Mouse (Mus musculus): ENCODE measurements around the gene Msh4. TPM values are rescaled to one million over a fixed set of nuclear protein-coding genes. Genes with fewer than 3 reads are reported as not detected.
A peak's percentile ranks its signal among the peaks of the same experiment; 100 is the strongest.

Gene Msh4
- polyA plus RNA-seq, 1 experiment from 2014 or later = 0.22 TPM

DNA sequence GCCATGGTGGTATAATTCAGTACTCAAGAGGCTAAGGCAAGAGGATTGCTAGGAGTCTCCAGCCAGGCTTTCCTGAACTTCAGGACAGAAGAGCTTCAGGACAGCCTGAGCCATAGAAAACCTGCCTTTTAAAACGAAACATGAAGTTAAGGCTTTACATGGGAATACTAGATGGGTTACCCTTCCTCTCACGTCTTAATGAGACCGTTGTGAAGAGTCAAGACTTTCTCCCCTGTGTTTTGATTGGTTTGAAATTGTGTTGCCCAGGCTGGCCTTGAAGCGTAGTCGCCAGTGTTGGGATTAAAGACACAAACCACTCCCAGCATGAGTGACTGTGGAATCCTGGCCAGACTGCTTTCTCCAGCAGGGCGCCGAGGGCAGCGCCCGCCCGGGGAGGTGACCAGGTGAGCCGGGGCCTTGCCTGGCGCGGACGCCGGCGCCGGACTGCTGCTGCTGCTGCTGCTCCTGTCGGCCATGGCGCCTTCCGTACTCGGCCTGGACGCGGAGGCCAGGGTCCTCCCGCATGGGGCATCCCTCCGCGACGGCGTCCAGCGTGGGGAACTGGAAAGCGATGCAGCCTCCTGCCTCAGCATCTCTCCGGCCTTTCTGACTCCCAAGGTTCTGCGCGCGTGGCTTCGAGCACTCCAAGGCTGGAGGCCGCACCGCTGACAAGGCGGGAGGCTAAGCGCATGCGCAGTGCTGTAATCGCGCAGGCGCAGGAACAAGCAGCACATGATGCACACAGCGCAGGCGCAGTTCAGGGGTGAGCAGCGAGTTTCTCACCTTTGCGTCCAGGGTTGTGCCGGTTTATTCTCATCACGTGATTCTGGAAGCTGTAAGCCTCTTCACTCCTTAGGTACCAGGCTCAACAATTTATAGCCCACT, 445 bp downstream of the Msh4 start:
- H3K4me2 ChIP-seq = no peak overlapping the region
- ATAC-seq (replicated peaks) = peak; percentile 25; the same call in 1 of the 2 replicates
- H3K4me3 ChIP-seq = no peak overlapping the region
- H3K9ac ChIP-seq = no peak overlapping the region
- 88% methylated on average over 49 of the region's 49 CpGs for WGBS
- no peaks in the 10 kb centered on the region for H3K27me3 ChIP-seq (replicated peaks)
- no peaks in the 10 kb centered on the region for H3K9me3 ChIP-seq
- H3K4me1 ChIP-seq = peaks cover 8% of the 10 kb centered on the region
- H3K36me3 ChIP-seq (replicated peaks) = peaks cover 48% of the 10 kb centered on the region
- no peak overlapping the region for H3K27ac ChIP-seq

GRCm38 (mm10) chr3:153904586-153904985, 1.4 kb downstream of the Msh4 start:
- no peaks in the 10 kb centered on the region for H3K9me3 ChIP-seq
- H3K4me1 ChIP-seq = peaks cover under 1% of the 10 kb centered on the region; the same call in 1 of the 2 replicates
- H3K27me3 ChIP-seq (replicated peaks) = no peaks in the 10 kb centered on the region
- H3K9ac ChIP-seq = no peak overlapping the region
- 62% methylated on average over 6 of the region's 6 CpGs for WGBS
- no peak overlapping the region for H3K27ac ChIP-seq
- peaks cover 41% of the 10 kb centered on the region for H3K36me3 ChIP-seq (replicated peaks)
- no peak overlapping the region for H3K4me2 ChIP-seq
- H3K4me3 ChIP-seq = no peak overlapping the region
- ATAC-seq (replicated peaks) = no peak; the same call in 1 of the 2 replicates

DNA sequence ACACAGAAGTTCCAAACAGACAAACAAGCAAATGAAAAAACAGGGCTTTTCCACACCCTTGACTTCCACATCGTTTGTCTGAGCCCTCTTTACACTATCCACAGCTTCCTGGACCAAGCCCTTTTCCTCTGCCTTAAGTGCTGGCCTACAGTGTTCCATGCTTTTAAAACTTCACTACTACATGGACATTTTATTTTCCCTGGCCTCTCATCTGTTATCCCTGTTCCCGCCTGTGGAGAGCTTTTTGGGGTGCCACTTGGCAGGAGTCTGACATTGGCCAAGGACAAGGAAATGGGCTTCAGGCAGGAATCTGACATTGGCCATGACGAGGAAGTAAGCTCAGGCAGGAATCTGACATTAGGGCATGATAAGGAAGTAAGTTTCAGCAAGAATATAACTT, 3.3 kb downstream of the Msh4 start:
- no peaks in the 10 kb centered on the region for H3K4me1 ChIP-seq
- no peak overlapping the region for H3K9ac ChIP-seq
- no peak overlapping the region for H3K4me2 ChIP-seq
- H3K36me3 ChIP-seq (replicated peaks) = peaks cover 22% of the 10 kb centered on the region
- no peaks in the 10 kb centered on the region for H3K27me3 ChIP-seq (replicated peaks)
- no peak overlapping the region for H3K27ac ChIP-seq
- 72% methylated on average over 3 of the region's 3 CpGs for WGBS
- no peak overlapping the region for H3K4me3 ChIP-seq
- no peak for ATAC-seq (replicated peaks)
- H3K9me3 ChIP-seq = no peaks in the 10 kb centered on the region

DNA sequence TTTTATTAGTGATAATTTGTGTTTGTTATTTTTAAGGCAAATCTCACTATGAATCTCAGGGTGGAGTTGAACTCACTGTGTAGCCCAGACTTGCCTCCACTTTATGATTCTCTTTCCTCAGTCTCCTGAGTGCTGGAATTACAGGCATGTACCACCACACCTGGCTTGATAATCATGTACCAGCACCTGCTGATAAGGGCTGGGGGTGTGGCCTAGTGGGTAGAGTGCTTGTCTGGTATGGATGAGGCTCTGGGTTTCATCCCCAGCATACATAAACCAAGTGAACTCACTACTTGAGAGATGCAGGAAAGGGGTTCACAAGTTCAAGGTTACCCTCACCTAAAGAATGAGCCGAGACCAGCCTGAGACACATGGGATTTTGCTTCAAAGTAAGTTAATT, 4.0 kb downstream of the Msh4 start:
- 79% methylated on average over 1 of the region's 1 CpGs for WGBS
- ATAC-seq (replicated peaks) = no peak
- H3K4me1 ChIP-seq = no peaks in the 10 kb centered on the region

GRCm38 (mm10) chr3:153897216-153897615, 8.7 kb downstream of the Msh4 start:
- ATAC-seq (replicated peaks) = no peak
- Histone ChIP-seq H3K4me2 (no peak overlapping the region), H3K4me3 (no peak overlapping the region), H3K27me3 (replicated peaks) (no peaks in the 10 kb centered on the region), H3K9ac (no peak overlapping the region), H3K36me3 (replicated peaks) (no peaks in the 10 kb centered on the region), H3K27ac (no peak overlapping the region), H3K4me1 (no peaks in the 10 kb centered on the region), H3K9me3 (no peaks in the 10 kb centered on the region)
- 73% methylated on average over 6 of the region's 6 CpGs for WGBS

More for the DNA sequence above, 4.0 kb downstream of the Msh4 start:
- Histone ChIP-seq H3K4me3 (no peak overlapping the region), H3K27ac (no peak overlapping the region), H3K9me3 (no peaks in the 10 kb centered on the region), H3K27me3 (replicated peaks) (no peaks in the 10 kb centered on the region), H3K4me2 (no peak overlapping the region), H3K36me3 (replicated peaks) (peaks cover 22% of the 10 kb centered on the region), H3K9ac (no peak overlapping the region)

DNA sequence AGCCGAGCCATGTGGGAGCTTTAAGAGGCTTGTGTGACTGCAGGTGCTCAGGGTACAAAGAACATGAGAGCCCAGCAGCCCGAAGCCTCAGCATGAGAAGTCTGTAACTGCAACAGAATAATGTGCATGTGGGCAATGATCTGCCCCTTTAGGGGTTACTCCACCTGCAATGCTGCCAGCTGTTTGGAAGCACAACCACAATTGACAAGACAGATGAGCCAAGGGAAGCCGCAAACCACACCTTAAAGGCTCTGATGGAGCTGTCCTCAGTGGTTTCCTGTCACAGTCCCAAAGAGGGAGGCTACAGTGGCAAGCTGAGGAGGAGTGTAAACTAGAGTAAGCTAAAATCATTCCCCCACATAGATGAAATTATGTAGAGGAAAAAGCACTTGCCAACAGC, 10.5 kb downstream of the Msh4 start:
- WGBS = 85% methylated on average over 3 of the region's 3 CpGs
- Histone ChIP-seq H3K9me3 (no peaks in the 10 kb centered on the region), H3K27ac (no peak overlapping the region), H3K4me1 (no peaks in the 10 kb centered on the region), H3K4me2 (no peak overlapping the region), H3K4me3 (no peak overlapping the region), H3K9ac (no peak overlapping the region), H3K36me3 (replicated peaks) (no peaks in the 10 kb centered on the region), H3K27me3 (replicated peaks) (no peaks in the 10 kb centered on the region)
- no peak for ATAC-seq (replicated peaks)

DNA sequence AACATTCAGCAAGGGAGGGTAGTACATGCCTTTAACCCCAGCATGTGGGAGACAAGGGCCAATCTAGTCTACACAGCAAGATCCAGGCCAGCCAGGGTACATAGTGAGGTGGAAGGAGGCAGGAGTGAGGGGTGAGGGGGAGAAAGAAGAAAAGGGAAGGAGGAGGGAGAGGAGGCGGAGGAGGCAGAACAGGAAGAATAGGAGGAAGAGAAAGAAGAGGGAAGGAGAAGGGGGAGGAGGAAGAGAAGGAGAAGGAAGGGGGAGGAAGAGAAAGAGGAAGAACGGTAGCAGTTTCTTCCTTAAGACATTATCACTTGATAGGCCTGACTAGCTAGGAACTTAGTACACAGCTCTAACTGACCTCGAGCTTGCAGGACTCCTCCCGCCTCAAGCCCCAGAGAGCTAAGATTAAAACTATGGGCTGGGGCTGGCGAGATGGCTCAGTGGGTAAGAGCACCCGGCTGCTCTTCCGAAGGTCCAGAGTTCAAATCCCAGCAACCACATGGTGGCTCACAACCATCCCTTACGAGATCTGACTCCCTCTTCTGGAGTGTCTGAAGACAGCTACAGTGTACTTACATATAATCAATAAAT, 16.7 kb downstream of the Msh4 start:
- Histone ChIP-seq H3K27ac (no peak overlapping the region), H3K4me2 (no peak overlapping the region), H3K27me3 (replicated peaks) (no peaks in the 10 kb centered on the region), H3K9ac (no peak overlapping the region), H3K9me3 (no peaks in the 10 kb centered on the region), H3K4me1 (no peaks in the 10 kb centered on the region), H3K4me3 (no peak overlapping the region), H3K36me3 (replicated peaks) (no peaks in the 10 kb centered on the region)
- ATAC-seq (replicated peaks) = no peak
- WGBS = 78% methylated on average over 8 of the region's 8 CpGs

- Histone ChIP-seq H3K27ac (no peak overlapping the region), H3K27me3 (replicated peaks) (no peaks in the 10 kb centered on the region), H3K9ac (no peak overlapping the region), H3K4me1 (no peaks in the 10 kb centered on the region), H3K4me3 (no peak overlapping the region), H3K4me2 (no peak overlapping the region), H3K36me3 (replicated peaks) (no peaks in the 10 kb centered on the region), H3K9me3 (no peaks in the 10 kb centered on the region)
- no peak for ATAC-seq (replicated peaks)
- 76% methylated on average over 6 of the region's 6 CpGs for WGBS
Measured at GRCm38 (mm10) chr3:153888141-153888540, 17.8 kb downstream of the Msh4 start.

GRCm38 (mm10) chr3:153886296-153886695, 19.6 kb downstream of the Msh4 start:
- Histone ChIP-seq H3K4me1 (no peaks in the 10 kb centered on the region), H3K27ac (no peak overlapping the region), H3K4me3 (no peak overlapping the region), H3K36me3 (replicated peaks) (no peaks in the 10 kb centered on the region), H3K9ac (no peak overlapping the region), H3K27me3 (replicated peaks) (no peaks in the 10 kb centered on the region), H3K9me3 (no peaks in the 10 kb centered on the region), H3K4me2 (no peak overlapping the region)
- no peak; the same call in 1 of the 2 replicates for ATAC-seq (replicated peaks)

GRCm38 (mm10) chr3:153871396-153871795, 34.5 kb downstream of the Msh4 start:
- H3K4me2 ChIP-seq = no peak overlapping the region
- 0 out of 2 replicates have a peak, but pooled peaks cover 3% of the 10 kb centered on the region for H3K4me1 ChIP-seq
- no peak overlapping the region for H3K27ac ChIP-seq
- no peaks in the 10 kb centered on the region for H3K36me3 ChIP-seq (replicated peaks)
- no peaks in the 10 kb centered on the region for H3K9me3 ChIP-seq
- no peak overlapping the region for H3K4me3 ChIP-seq
- no peak for ATAC-seq (replicated peaks)
- H3K27me3 ChIP-seq (replicated peaks) = no peaks in the 10 kb centered on the region
- WGBS = 82% methylated on average over 5 of the region's 5 CpGs
- no peak overlapping the region for H3K9ac ChIP-seq

DNA sequence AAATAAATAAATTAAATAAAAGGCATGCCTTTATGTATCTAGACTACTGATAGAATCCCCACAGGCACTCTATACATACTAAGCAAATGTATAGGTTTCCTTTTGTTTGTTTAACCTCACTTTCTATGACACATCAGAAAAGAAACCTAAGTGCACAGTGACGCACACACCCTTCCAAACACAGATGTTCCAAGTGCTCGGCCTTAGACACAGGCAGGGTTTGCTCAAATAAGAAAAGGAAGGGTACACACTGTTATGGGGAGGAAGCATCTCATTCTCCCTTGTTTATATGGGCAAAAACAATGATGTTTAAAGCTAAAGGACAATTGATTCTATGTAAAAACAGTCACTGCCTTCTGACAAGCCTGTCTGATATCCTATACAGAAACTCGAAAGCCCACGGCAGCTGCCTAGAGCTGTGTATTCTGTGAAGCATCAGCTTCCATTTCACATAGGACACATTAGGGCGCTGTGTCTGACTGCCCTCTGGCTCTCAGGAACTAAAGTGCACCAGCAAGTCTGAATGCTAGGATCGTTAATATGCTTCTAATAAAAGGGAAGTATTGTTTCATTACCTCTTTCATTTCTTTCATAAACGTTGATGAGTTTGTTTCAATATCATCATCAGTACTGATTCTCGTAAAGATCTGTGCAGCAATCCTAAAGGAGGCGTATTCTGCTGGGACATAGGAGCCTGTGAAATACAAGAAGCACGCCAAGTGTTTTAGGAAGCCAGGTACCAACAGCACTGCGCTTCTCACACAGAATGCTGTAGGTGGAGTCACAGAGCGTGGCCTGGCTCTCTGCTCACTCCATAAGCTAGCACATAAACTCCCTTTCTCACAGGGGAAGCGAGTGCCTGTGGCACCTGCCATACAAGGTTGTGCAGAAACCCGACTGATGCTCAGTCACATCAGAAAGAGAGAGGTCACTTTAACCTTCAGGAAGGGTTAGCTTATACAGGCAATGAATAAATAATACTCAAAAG, 38.5 kb downstream of the Msh4 start:
- Histone ChIP-seq H3K9me3 (no peaks in the 10 kb centered on the region), H3K27me3 (replicated peaks) (no peaks in the 10 kb centered on the region), H3K27ac (no peak overlapping the region), H3K4me1 (0 out of 2 replicates have a peak, but pooled peaks cover 3% of the 10 kb centered on the region), H3K9ac (no peak overlapping the region), H3K36me3 (replicated peaks) (no peaks in the 10 kb centered on the region), H3K4me3 (no peak overlapping the region), H3K4me2 (no peak overlapping the region)
- WGBS = 68% methylated on average over 14 of the region's 14 CpGs
- peak; percentile 72 for ATAC-seq (replicated peaks)
